Mouse (Mus musculus) midbrain, postnatal 0 days (tissue): ENCODE measurements at regions not wholly inside any gene's neighbourhood (a gene's known extent, or its start where the extent isn't known, plus 50 kb on each side); places are given as distances from the start of the nearest gene placed in this dataset.

ENCODE experiments used
- ATAC-seq: fragments of 200-750 bp; cut with Nextera tagmentation; 2 replicates; pipeline ENCODE4 v1.8.0; 2017; ENCODE audit warnings: moderate number of reproducible peaks, mild to moderate bottlenecking, moderate TSS enrichment, moderate library complexity; ENCODE audit not compliant: low FRiP score
- DNase-seq: peaks from one replicate; pipeline ENCODE4 v3.0.0-alpha.2; 2015; ENCODE audit warnings: low spot score
- H3K27ac ChIP-seq: fragments of 300-500 bp; sonication (generic); 2 replicates; pipeline ENCODE4 v1.5.1; 2014; ENCODE audit warnings: low read depth, mild to moderate bottlenecking, low read length, mixed read lengths
- H3K27me3 ChIP-seq: fragments of 300-500 bp; sonication (generic); 2 replicates; pipeline ENCODE4 v1.6.1; 2014; ENCODE audit warnings: low read length, control low read depth, mixed read lengths; ENCODE audit not compliant: insufficient read depth
- H3K36me3 ChIP-seq: fragments of 300-500 bp; sonication (generic); 2 replicates; pipeline ENCODE4 v1.6.1; 2014; ENCODE audit warnings: low read length, control low read depth, mixed read lengths; ENCODE audit not compliant: insufficient read depth
- H3K4me1 ChIP-seq: fragments of 300-500 bp; sonication (generic); 2 replicates; pipeline ENCODE4 v1.6.1; 2014; ENCODE audit warnings: mild to moderate bottlenecking, control low read depth, antibody characterized with exemption, low read length, mixed read lengths; ENCODE audit not compliant: insufficient read depth
- H3K4me2 ChIP-seq: fragments of 300-500 bp; sonication (generic); 2 replicates; pipeline ENCODE4 v1.6.1; 2014; ENCODE audit warnings: low read depth, mild to moderate bottlenecking, low read length, mixed read lengths; ENCODE audit not compliant: poor library complexity, severe bottlenecking
- H3K4me3 ChIP-seq: fragments of 300-500 bp; sonication (generic); 2 replicates; pipeline ENCODE4 v1.5.1; 2014; ENCODE audit warnings: low read depth, mild to moderate bottlenecking, low read length, moderate library complexity
- H3K9ac ChIP-seq: fragments of 300-500 bp; sonication (generic); replicated peaks from 2 replicates; pipeline ENCODE4 v1.6.1; 2014; ENCODE audit warnings: mild to moderate bottlenecking, low read length, moderate library complexity, mixed read lengths; ENCODE audit not compliant: poor library complexity, severe bottlenecking
- H3K9me3 ChIP-seq: fragments of 300-500 bp; sonication (generic); 2 replicates; pipeline ENCODE4 v1.6.1; 2016; ENCODE audit warnings: low read length, control low read depth
- CTCF ChIP-seq: IDR thresholded peaks from 2 replicates; pipeline ENCODE4 v1.5.1; 2016; ENCODE audit warnings: antibody characterized with exemption, mild to moderate bottlenecking
- WGBS: fragments of 180-500 bp; shearing (Covaris S2); extraction: QIAGEN DNeasy Blood & Tissue Kit; methylation state at CpG from one replicate; pipeline ENCODE4 v1.1.7; 2014; 5-methylcytosine and 5-hydroxymethylcytosine counted together

GRCm38 (mm10) chr17:78023507-78024355, 176.3 kb upstream of the Crim1 start:
- DNase-seq, result peak; percentile 5
- no peak overlapping the region for H3K4me3 ChIP-seq
- no peaks in the 10 kb centered on the region for H3K4me1 ChIP-seq
- no peak for ATAC-seq
- no peaks in the 10 kb centered on the region for H3K27me3 ChIP-seq
- no peaks in the 10 kb centered on the region for H3K9me3 ChIP-seq
- TF ChIP-seq CTCF, result no peak
- no peak overlapping the region for H3K27ac ChIP-seq
- H3K4me2 ChIP-seq, result no peak overlapping the region
- 75% methylated on average over 8 of the region's 8 CpGs for WGBS
- no peaks in the 10 kb centered on the region for H3K36me3 ChIP-seq
- no peak overlapping the region for H3K9ac ChIP-seq

- DNase-seq, result no peak
- no peak overlapping the region for H3K27ac ChIP-seq
Measured at GRCm38 (mm10) chr17:78024356-78024723, 175.7 kb upstream of the Crim1 start.

GRCm38 (mm10) chr17:78025294-78025693, 174.8 kb upstream of the Crim1 start:
- Histone ChIP-seq H3K27me3 (no peaks in the 10 kb centered on the region), H3K9me3 (no peaks in the 10 kb centered on the region), H3K9ac (no peak overlapping the region), H3K4me3 (no peak overlapping the region), H3K36me3 (no peaks in the 10 kb centered on the region), H3K4me1 (no peaks in the 10 kb centered on the region), H3K4me2 (no peak overlapping the region; the same call in 1 of the 2 replicates), H3K27ac (no peak overlapping the region)
- WGBS, result 55% methylated on average over 7 of the region's 7 CpGs
- no peak for ATAC-seq
- peak; percentile 26 for DNase-seq
- no peak for TF ChIP-seq CTCF

More at GRCm38 (mm10) chr17:78024356-78024723, 175.7 kb upstream of the Crim1 start:
- no peak overlapping the region for H3K4me2 ChIP-seq
- WGBS, result 87% methylated on average over 3 of the region's 3 CpGs
- H3K9me3 ChIP-seq, result no peaks in the 10 kb centered on the region
- no peak for ATAC-seq
- no peaks in the 10 kb centered on the region for H3K4me1 ChIP-seq
- no peak overlapping the region for H3K4me3 ChIP-seq
- no peak overlapping the region for H3K9ac ChIP-seq
- TF ChIP-seq CTCF, result no peak
- H3K27me3 ChIP-seq, result no peaks in the 10 kb centered on the region
- H3K36me3 ChIP-seq, result no peaks in the 10 kb centered on the region

GRCm38 (mm10) chr17:78035648-78036047, 164.4 kb upstream of the Crim1 start:
- Histone ChIP-seq H3K27me3 (no peaks in the 10 kb centered on the region), H3K4me3 (no peak overlapping the region), H3K36me3 (no peaks in the 10 kb centered on the region), H3K4me2 (no peak overlapping the region), H3K4me1 (no peaks in the 10 kb centered on the region), H3K27ac (no peak overlapping the region), H3K9ac (no peak overlapping the region), H3K9me3 (no peaks in the 10 kb centered on the region)
- WGBS, result 76% methylated on average over 3 of the region's 3 CpGs
- no peak for ATAC-seq
- no peak for DNase-seq
- TF ChIP-seq CTCF, result no peak; the same call in 1 of the 2 replicates

GRCm38 (mm10) chr17:78040338-78040737, 159.7 kb upstream of the Crim1 start:
- ATAC-seq (no peak), DNase-seq (no peak)
- Histone ChIP-seq H3K4me1 (no peaks in the 10 kb centered on the region), H3K36me3 (no peaks in the 10 kb centered on the region), H3K4me2 (no peak overlapping the region), H3K9ac (no peak overlapping the region), H3K27me3 (no peaks in the 10 kb centered on the region), H3K9me3 (no peaks in the 10 kb centered on the region), H3K27ac (no peak overlapping the region), H3K4me3 (no peak overlapping the region)
- 78% methylated on average over 1 of the region's 1 CpGs for WGBS
- no peak for TF ChIP-seq CTCF

- H3K9ac ChIP-seq, result no peak overlapping the region
- ATAC-seq (no peak), DNase-seq (no peak)
- TF ChIP-seq CTCF, result no peak
- no peaks in the 10 kb centered on the region for H3K4me1 ChIP-seq
- no peak overlapping the region for H3K4me3 ChIP-seq
- no peaks in the 10 kb centered on the region for H3K27me3 ChIP-seq
- no peak overlapping the region for H3K27ac ChIP-seq
- WGBS, result 79% methylated on average over 4 of the region's 4 CpGs
- H3K9me3 ChIP-seq, result no peaks in the 10 kb centered on the region
- no peak overlapping the region for H3K4me2 ChIP-seq
- no peaks in the 10 kb centered on the region for H3K36me3 ChIP-seq
Measured at GRCm38 (mm10) chr17:78041204-78041603, 158.8 kb upstream of the Crim1 start.
